Mouse (Mus musculus) cerebellum, adult 11 months (tissue): ENCODE measurements around the gene Gm4881.
A peak's percentile ranks its signal among the peaks of the same experiment; 100 is the strongest.

ENCODE experiments used
- DNase-seq: peaks from one replicate; pipeline ENCODE4 v3.0.0; 2022

Gm4881 gene

GRCm38 (mm10) chr7:24944257-24944950, at the start of gene Gm4881:
Gene Gm4881, minus strand, starts transcription at chr7:24944494.
- DNase-seq, result no peak

DNA sequence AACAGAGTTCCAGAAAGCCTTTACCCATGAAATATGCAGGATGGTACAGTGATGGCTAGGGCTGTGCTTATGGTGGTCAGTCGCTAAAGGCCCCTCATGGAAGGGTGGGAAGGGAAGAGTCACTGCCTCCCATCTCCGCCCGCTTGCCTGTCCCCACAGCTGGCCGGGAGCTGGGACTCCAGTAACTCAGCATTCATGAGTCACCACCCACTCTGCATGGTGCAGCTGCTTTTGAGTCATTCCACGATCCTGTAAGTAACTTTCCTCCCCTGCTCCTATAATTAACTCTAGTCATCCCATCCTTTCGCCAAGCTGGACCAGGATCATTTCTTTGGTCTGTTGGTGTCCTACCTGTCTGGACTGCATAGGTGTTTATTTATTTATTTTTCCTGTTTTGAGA, 48.8 kb upstream of the Gm4881 start:
- no peak for DNase-seq

GRCm38 (mm10) chr7:24990478-24990877, 46.2 kb upstream of the Gm4881 start:
- DNase-seq, result no peak

- no peak for DNase-seq
Observed at GRCm38 (mm10) chr7:24987941-24988340, 43.6 kb upstream of the Gm4881 start.

GRCm38 (mm10) chr7:24985799-24986198, 41.5 kb upstream of the Gm4881 start:
- DNase-seq, result no peak

GRCm38 (mm10) chr7:24984307-24984706, 40.0 kb upstream of the Gm4881 start:
- DNase-seq, result no peak

DNA sequence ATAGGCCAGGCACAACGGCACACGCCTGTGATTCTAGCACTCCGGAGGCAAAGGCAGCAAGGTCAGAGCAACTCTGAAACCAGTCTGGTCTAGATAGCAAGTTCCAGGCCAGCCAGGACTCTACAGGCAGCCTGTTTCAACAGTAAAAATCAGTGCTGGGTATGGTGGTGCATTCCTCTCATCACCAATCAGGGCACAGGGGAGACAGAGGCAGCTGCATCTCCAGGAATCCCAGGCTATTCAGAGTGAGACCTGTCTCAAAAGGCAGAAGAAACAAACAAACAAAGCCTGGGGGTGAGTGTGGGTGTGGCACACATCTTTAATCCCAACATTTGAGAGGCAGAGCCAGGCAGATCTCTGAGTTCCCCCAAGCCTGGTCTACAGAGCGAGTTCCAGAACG, 39.1 kb upstream of the Gm4881 start:
- DNase-seq, result no peak

GRCm38 (mm10) chr7:24980439-24980838, 36.1 kb upstream of the Gm4881 start:
- DNase-seq, result no peak

- no peak for DNase-seq
Observed at GRCm38 (mm10) chr7:24978781-24979180, 34.5 kb upstream of the Gm4881 start.

GRCm38 (mm10) chr7:24974893-24975595, 30.8 kb upstream of the Gm4881 start:
- DNase-seq, result peak; percentile 46

- no peak for DNase-seq
Observed at GRCm38 (mm10) chr7:24973902-24974301, 29.6 kb upstream of the Gm4881 start.

DNA sequence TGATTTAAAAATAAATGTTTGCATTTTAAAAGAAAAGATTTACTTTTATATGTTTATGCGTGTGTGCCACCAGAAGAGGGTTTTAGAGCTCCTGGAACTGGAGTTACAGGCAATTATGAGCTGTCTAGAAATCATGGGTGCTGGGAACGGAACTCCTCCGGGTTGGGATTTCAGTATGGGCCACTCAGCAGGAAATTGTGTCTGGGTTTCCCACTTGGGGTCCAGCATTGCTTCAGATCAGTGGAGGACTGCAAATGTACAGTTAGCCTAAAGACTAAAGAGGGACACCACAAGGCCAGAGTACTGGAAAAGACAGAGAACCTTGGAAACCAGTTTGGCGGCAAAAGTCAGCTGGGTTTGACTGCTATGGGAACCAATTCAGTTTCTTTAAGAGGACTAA, 28.9 kb upstream of the Gm4881 start:
- no peak for DNase-seq

- DNase-seq, result peak; percentile 91
Observed at GRCm38 (mm10) chr7:24971972-24972893, 27.9 kb upstream of the Gm4881 start, which contains the start of gene Rabac1. Gene Rabac1, minus strand, starts transcription at chr7:24972754.

GRCm38 (mm10) chr7:24971261-24971971, 27.1 kb upstream of the Gm4881 start:
- peak; percentile 55 for DNase-seq

DNA sequence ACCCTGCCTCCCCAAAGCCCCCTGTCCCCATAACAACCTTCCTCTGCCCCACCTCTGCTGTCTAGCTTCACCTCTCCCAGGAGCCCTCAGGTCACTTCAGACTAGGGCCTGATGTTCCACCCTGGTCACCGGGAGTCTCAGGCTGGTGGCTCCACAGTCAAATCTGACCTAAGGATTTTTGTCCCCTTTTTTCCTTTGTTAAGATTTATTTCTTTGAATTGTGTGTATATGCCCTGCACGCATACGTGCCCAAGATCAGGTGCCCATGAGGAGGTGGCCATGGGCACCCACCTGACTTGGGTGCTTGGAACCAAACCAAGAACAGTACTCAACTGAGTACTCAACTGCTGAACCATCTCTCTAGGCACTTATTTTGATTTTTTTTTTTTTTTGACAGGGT, 26.0 kb upstream of the Gm4881 start:
- no peak for DNase-seq

DNA sequence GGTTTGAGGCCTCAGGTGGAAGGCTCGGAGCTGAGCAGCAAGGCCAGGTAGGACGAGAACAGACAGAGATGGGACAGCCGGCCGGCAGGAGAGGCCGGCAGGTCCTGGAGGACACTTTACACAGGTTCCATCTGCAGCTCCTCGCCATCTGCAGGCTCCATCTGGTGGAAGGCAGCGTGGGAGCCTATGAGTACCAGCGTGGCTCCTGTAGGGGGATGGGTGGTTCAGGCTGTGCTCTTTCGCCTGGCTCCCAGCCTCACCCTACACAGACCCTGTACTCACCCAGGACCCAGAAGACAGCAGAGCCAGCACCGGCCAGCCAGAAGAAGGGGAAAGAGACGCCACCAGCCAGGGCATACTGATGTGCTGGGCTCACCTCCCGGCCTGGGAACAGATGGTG, 25.5 kb upstream of the Gm4881 start:
- DNase-seq, result peak; percentile 84

- DNase-seq, result no peak
Observed at GRCm38 (mm10) chr7:24968463-24968862, 24.2 kb upstream of the Gm4881 start.

GRCm38 (mm10) chr7:24967966-24968365, 23.7 kb upstream of the Gm4881 start:
- no peak for DNase-seq

DNA sequence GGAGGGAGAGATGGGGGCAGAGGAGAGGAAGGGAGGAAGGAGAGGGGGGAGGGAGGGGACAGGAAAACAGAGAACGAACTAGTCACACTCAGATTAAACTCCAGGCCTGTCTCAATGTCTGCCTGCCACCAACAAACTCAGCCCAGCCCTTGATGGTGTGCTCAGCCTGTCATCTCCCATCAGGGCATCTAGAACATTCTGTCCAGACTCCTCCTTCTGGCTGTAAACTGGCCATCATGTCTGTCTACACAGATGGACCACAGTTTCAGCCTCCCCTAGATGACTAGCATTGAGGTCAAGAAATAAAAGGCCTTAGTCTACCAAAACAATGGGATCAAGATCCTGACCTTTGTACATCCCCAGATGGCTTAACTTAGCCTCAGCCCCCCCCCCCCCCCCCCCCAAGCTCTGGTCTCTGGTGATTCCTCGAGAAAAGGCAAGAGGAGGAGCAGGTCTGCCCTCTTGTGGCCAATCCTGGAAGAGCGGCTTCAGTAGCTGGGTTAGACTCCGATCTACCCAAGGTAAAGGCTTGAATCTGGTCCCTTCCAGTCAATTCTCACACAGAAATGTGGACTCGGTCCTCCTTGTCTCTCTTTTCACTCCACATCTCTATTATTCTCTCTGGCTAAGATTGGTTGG, 20.7 kb upstream of the Gm4881 start:
- peak; percentile 88 for DNase-seq

DNA sequence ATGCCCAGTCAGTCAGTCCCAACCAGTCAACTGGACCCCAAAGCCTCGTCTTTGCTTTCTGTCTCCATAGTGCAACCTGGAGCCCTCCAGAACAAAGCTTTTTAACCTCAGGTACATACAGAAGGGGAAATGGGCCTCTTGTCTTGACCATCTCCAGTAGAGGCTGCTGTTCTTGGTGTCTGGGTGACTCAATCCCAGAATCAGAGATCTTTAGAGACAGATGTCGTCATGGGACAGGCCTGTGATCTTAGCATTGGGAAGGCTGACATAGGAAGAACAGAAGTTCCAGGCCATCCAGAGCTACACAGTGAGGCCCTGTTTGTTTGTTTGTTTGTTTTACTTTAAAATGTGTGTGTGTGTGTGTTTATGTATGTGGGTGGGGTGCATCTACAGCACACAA, 20.0 kb upstream of the Gm4881 start:
- no peak for DNase-seq

GRCm38 (mm10) chr7:24955226-24955625, 10.9 kb upstream of the Gm4881 start:
- no peak for DNase-seq

DNA sequence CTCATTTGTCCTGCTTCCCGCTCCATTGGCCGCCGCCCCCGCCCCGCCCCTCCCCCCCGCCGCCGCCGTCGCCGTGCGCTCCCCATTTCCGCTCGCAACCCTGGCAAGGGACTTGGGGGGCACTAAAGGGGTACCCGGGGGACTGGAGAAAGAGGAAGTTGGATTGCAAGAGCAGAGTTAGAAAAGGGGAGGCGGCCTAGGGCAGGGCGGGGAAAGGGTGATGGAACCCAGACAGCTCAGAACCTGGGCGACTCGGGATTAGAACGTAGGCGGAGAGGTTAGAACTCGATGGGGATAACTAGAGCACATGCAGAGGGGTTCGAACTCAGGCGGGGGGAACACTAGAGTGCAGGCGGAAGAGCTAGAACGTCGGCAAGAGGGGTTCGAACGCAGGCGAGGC, 10.2 kb upstream of the Gm4881 start:
- no peak for DNase-seq
